Mouse (Mus musculus) layer of hippocampus, adult 18-20 months (tissue): ENCODE results near the gene Spire2. TPM values are rescaled to one million over a fixed set of nuclear protein-coding genes. Genes with fewer than 3 reads are reported as not detected.

Experiments
- DNase-seq, 2 experiments: peaks; one replicate each; pipeline ENCODE4 v3.0.0; 2022; ENCODE audit warnings: low spot score in 2 of 2
- total RNA-seq, 2 experiments: library from RNA; stranded (reverse); gene quantifications; 2 replicates each; pipeline ENCODE4 v1.2.3; 2021

Gene Spire2
- total RNA-seq, 2 experiments from 2014 or later = 17.0 TPM

DNA sequence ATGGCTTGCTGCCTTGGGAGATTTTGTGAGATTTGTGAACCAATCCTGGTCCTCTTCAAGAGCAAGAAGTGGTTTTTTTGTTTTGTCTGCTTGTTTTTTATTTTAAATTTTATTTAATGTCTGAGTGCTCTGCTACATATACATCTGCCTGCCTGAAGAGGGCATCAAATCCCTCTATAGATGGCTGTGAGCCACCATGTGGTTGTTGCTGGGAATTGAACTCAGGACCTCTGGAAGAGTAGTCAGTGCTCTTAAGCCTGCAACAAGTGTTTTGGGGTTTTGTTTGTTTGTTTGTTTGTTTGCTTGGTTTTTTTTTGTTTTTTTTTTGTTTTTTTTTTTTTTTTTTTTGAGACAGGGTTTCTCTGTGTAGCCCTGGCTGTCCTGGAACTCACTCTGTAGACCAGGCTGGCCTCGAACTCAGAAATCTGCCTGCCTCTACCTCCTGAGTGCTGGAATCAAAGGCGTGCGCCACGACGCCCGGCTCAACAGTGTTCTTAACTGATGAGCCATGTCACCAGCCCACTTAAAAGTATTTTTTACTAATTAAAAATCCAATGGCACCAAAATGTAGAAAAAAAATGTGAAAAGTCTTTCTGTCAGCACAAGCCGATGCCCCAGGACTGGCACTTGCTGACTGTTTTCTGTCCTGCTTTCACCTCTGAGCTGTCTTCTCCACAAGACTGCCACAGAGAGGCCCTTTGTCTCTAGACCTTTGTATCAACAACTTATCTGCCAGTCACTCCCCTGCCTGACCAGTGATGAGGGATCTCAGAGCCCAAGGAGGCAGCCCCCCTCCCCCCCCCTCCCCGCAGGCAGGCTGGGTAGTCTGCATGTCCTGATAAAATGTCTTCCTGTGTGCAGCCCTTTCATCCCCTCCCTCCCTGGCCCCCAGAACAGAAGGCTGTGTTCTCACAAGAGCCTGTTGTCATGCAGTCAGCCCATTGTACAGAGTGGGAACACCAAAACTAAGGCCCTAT lies 83.7 kb downstream of the Spire2 start:
- DNase-seq = no peak

GRCm38 (mm10) chr8:123416944-123417555 lies 84.5 kb downstream of the Spire2 start:
- no peak for DNase-seq

Other genes starting within 250 kb of the Spire2 start
- 100 to 1,000 TPM; 467 to 496 TPM for gene Rpl13, start 230.4 kb upstream of the Spire2 start, total RNA-seq
- 100 to 1,000 TPM; 273 to 284 TPM for gene Cpne7, start 215.3 kb upstream of the Spire2 start, total RNA-seq
- 1 to 10 TPM; 2.2 to 3.2 TPM for gene Sult5a1, start 174.4 kb upstream of the Spire2 start, total RNA-seq
- gene Dpep1, start 146.5 kb upstream of the Spire2 start, total RNA-seq = under 1 TPM; 0.22 to 0.89 TPM
- 100 to 1,000 TPM in 1 of 2 experiments, 10 to 100 TPM in 1; 98.8 to 117 TPM for gene Chmp1a, start 120.0 kb upstream of the Spire2 start, total RNA-seq
- 10 to 100 TPM in 1 of 2 experiments, 1 to 10 TPM in 1; 6.0 to 10.4 TPM for gene Spata33, start 119.9 kb upstream of the Spire2 start, total RNA-seq
- gene Cdk10, start 107.9 kb upstream of the Spire2 start, total RNA-seq = 10 to 100 TPM; 85.8 to 95.4 TPM
- gene Spata2l, start 96.5 kb upstream of the Spire2 start, total RNA-seq = 10 to 100 TPM; 75.1 to 75.8 TPM
- 10 to 100 TPM; 22.8 to 26.0 TPM for gene Zfp276, start 78.5 kb upstream of the Spire2 start, total RNA-seq
- 10 to 100 TPM; 49.1 to 54.5 TPM for gene Vps9d1, start 78.4 kb upstream of the Spire2 start, total RNA-seq
- 1 to 10 TPM; 1.2 to 1.7 TPM for gene Fanca, start 14.1 kb upstream of the Spire2 start, total RNA-seq
- 100 to 1,000 TPM; 487 TPM for gene Tcf25, start 41.0 kb downstream of the Spire2 start, total RNA-seq
- under 1 TPM in 1 of 2 experiments, not detected in 1; 0.07 TPM for gene Mc1r, start 74.4 kb downstream of the Spire2 start, total RNA-seq
- gene Tubb3, start 78.7 kb downstream of the Spire2 start, total RNA-seq = 100 to 1,000 TPM; 253 to 286 TPM
- 10 to 100 TPM; 54.0 to 54.7 TPM for gene Def8, start 90.8 kb downstream of the Spire2 start, total RNA-seq
- gene Afg3l1, start 145.2 kb downstream of the Spire2 start, total RNA-seq = 10 to 100 TPM; 23.6 to 24.9 TPM
- gene Dbndd1, start 182.8 kb downstream of the Spire2 start, total RNA-seq = 1 to 10 TPM; 9.5 to 10.0 TPM
- gene Gas8, start 186.1 kb downstream of the Spire2 start, total RNA-seq = 10 to 100 TPM; 23.4 to 24.8 TPM